Mouse (Mus musculus) embryonic facial prominence, embryonic 12.5 days (tissue): ENCODE results near the gene Pramef12. TPM values are rescaled to one million over a fixed set of nuclear protein-coding genes. Genes with fewer than 3 reads are reported as not detected.
"Not testable (repeated sequence)": the region's sequence is repeated elsewhere in the genome, so short reads cannot be mapped to it uniquely, and the experiment has no call there.

Experiments
- ATAC-seq: fragments of 200-750 bp; cut with Nextera tagmentation; 2 replicates; pipeline ENCODE4 v1.8.0; 2017; ENCODE audit not compliant: insufficient number of reproducible peaks, insufficient read depth, low FRiP score, low TSS enrichment
- H3K27ac ChIP-seq: fragments of 300-500 bp; sonication (generic); 2 replicates; pipeline ENCODE4 v1.5.1; 2016; ENCODE audit warnings: mild to moderate bottlenecking
- H3K27me3 ChIP-seq: fragments of 300-500 bp; sonication (generic); 2 replicates; pipeline ENCODE4 v1.6.1; 2016; ENCODE audit warnings: mild to moderate bottlenecking, moderate library complexity
- H3K36me3 ChIP-seq: fragments of 300-500 bp; sonication (generic); 2 replicates; pipeline ENCODE4 v1.6.1; 2016; ENCODE audit warnings: mild to moderate bottlenecking
- H3K4me1 ChIP-seq: fragments of 300-500 bp; sonication (generic); 2 replicates; pipeline ENCODE4 v1.6.1; 2016
- H3K4me2 ChIP-seq: fragments of 300-500 bp; sonication (generic); replicated peaks from 2 replicates; pipeline ENCODE4 v1.6.1; 2016; ENCODE audit warnings: mild to moderate bottlenecking, moderate library complexity
- H3K4me3 ChIP-seq: fragments of 300-500 bp; sonication (generic); 2 replicates; pipeline ENCODE4 v1.5.1; 2016; ENCODE audit warnings: mild to moderate bottlenecking
- H3K9ac ChIP-seq: fragments of 300-500 bp; sonication (generic); 2 replicates; pipeline ENCODE4 v1.6.1; 2016; ENCODE audit warnings: mild to moderate bottlenecking, moderate library complexity
- H3K9me3 ChIP-seq: fragments of 300-500 bp; sonication (generic); 2 replicates; pipeline ENCODE4 v1.6.1; 2016; ENCODE audit warnings: mild to moderate bottlenecking, moderate library complexity
- WGBS: fragments of 180-500 bp; shearing (Covaris S2); methylation state at CpG from one replicate; pipeline ENCODE4 v1.1.7; 2016; 5-methylcytosine and 5-hydroxymethylcytosine counted together
- polyA plus RNA-seq: library from polyadenylated mRNA; unstranded; fragments of >200 nt; fragmentation: Nextera tagmentation; extraction: Ambion mirVana; gene quantifications from 2 replicates; pipeline ENCODE4 v1.2.1, GENCODE M21; 2016

Gene Pramef12
- polyA plus RNA-seq, 1 experiment from 2014 or later: not detected

DNA sequence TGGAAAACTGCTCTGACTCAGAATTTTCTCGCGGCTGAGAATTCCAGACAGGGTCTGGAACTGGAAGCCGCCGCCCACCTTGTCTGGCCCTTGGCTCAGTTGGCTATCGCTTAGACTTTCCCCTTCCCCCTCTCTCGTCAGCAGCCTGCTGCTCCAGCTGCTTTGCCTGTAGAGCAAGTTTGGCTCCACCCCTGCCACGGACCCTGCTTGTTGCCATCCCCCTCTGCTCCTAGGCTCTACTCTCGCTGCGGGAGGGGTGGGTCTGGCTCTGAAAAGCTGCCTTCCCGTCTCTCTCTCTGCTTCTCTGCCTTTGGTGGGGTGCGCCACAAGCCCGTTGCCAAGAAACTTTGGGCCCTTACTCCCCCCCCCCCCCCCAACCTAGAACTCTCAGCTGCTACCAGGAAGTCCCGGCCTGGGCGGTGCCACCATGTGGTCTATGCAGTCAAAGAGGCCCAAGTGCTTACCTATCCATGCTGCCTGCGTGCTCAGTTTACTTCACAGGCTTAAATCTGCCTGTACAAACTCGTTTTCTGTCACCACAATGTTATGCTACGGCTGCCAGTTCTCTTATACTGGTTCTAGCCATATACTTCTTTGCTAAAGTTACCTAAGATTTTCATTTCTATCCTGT is 3.7 kb downstream of the Pramef12 start:
- H3K36me3 ChIP-seq: no peaks in the 10 kb centered on the region
- H3K9ac ChIP-seq: no peak overlapping the region
- H3K4me1 ChIP-seq: no peaks in the 10 kb centered on the region
- H3K27me3 ChIP-seq: no peaks in the 10 kb centered on the region
- H3K4me3 ChIP-seq: peak overlapping the region; percentile 28
- 8% methylated on average over 17 of the region's 17 CpGs for WGBS
- peak; percentile 76 for ATAC-seq
- H3K9me3 ChIP-seq: no peaks in the 10 kb centered on the region
- peak overlapping the region; percentile 46 for H3K4me2 ChIP-seq
- H3K27ac ChIP-seq: peak overlapping the region; percentile 57; the same call in 1 of the 2 replicates

DNA sequence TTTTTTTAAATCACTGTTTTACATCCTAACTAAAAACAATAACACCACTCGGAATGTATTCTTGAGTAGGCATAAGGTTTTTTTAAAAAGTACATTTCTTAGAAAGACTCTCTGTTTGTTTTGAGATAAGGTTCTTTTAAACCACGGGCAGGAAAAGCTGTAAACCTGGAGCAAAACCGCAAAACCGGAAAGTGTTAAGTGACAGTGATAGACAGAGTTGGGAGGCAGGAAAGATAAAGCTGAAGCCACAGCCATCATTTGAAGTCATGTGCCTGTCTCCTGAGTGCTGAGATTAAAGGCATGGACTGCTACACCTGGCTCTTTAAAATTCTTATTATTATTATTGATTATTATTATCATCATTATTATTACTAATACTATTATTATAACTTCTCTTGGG is 5.6 kb downstream of the Pramef12 start:
- Histone ChIP-seq H3K4me2 (no peak overlapping the region), H3K9ac (no peak overlapping the region), H3K4me1 (no peaks in the 10 kb centered on the region), H3K36me3 (no peaks in the 10 kb centered on the region), H3K27ac (no peak overlapping the region), H3K4me3 (no peak overlapping the region), H3K27me3 (no peaks in the 10 kb centered on the region), H3K9me3 (no peaks in the 10 kb centered on the region)
- WGBS: 68% methylated on average over 4 of the region's 4 CpGs
- no peak for ATAC-seq

DNA sequence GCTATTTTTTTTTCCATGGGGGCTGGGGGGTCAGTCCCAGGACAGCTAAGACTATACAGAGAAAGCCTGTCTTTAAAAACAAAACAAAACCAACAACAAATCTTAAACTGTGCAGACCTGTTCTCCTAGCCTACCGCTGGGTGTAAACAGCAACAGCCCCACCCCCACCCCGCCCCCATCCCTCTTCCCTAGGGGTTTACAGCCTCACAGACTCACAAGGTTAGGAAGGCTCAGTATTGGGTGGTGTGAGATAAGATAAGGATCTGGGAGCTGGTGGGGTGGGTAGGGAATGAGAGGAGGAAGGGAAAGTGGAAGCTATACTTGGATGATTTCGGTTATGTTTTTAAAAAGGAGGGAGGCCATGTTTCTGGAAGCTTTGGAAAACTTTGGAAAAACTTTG is 11.9 kb downstream of the Pramef12 start:
- 29% methylated on average over 3 of the region's 3 CpGs for WGBS
- no peaks in the 10 kb centered on the region for H3K36me3 ChIP-seq

DNA sequence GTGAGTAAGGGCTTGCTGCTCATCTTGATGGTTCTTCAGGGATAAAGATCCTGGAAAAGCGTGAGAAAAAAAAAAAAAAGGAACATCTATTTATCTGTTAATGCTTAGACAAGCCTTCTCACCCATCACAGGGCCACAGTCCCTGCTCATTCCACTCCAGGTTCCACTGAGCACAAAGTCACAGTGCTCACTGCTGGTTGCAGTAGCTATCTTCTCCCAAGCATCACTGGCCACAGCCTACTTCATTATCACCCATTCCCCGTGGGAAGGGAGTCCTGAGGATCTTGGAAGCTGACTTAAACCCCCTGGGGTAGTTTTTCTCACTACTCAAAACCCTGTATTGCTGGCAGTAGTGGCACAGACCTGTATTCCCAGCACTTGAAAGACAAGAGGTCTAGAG is 30.4 kb downstream of the Pramef12 start, which contains the start of gene Pramef20:
Gene Pramef20, minus strand, starts transcription at position 23 of the 400 bp plus-strand sequence.
- H3K4me2 ChIP-seq: no peak within 1 kb of the TSS
- 62% methylated on average over 2 of the region's 2 CpGs for WGBS
- H3K27ac ChIP-seq: no peak within 1 kb of the TSS
- no peaks in the 10 kb centered on the region for H3K27me3 ChIP-seq
- H3K4me3 ChIP-seq: no peak within 1 kb of the TSS
- no peak for ATAC-seq
- H3K9me3 ChIP-seq: peaks cover 4% of the 10 kb centered on the region; the same call in 1 of the 2 replicates
- no peaks in the 10 kb centered on the region for H3K36me3 ChIP-seq
- no peak within 1 kb of the TSS for H3K9ac ChIP-seq
- H3K4me1 ChIP-seq: no peaks in the 10 kb centered on the region

More for the DNA sequence above, 11.9 kb downstream of the Pramef12 start:
- ATAC-seq: no peak
- H3K27me3 ChIP-seq: no peaks in the 10 kb centered on the region
- H3K4me2 ChIP-seq: no peak overlapping the region
- no peak overlapping the region for H3K4me3 ChIP-seq
- no peak overlapping the region for H3K9ac ChIP-seq
- no peaks in the 10 kb centered on the region for H3K4me1 ChIP-seq
- peaks cover 6% of the 10 kb centered on the region; the same call in 1 of the 2 replicates for H3K9me3 ChIP-seq
- no peak overlapping the region for H3K27ac ChIP-seq

DNA sequence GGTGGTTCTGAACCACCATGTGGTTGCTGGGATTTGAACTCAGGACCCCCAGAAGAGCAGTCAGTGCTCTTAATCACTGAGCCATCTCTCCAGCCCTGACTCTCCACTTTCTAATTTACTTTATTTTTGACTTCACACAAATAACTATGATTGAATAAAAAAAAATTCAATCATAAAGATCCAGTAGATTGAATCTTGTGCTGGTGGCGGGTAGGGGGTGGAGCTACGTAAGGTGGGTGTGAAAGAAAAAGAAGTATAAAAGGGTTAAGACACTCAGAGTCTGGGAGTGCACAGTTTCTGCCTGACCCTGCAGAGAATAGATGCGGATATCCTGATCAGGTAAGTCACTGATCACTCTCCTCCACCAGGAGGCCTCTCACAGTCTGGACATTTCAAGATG is 50.6 kb downstream of the Pramef12 start, which contains the start of gene Gm13119:
Gene Gm13119, plus strand, starts transcription at position 301 of the 400 bp plus-strand sequence.
- ATAC-seq: not testable (repeated sequence)
- 84% methylated on average over 3 of the region's 3 CpGs for WGBS

More for the DNA sequence above, 50.6 kb downstream of the Pramef12 start, which contains the start of gene Gm13119:
- H3K9me3 ChIP-seq, H3K4me2 ChIP-seq, H3K4me3 ChIP-seq, H3K9ac ChIP-seq, H3K4me1 ChIP-seq, H3K36me3 ChIP-seq, H3K27me3 ChIP-seq, H3K27ac ChIP-seq: not testable (repeated sequence)

Other genes with a start within 250 kb of the Pramef12 start
- gene Oog3, start 245.8 kb downstream of the Pramef12 start, polyA plus RNA-seq: not detected in 2 replicates
- gene Oog2, start 217.7 kb downstream of the Pramef12 start, polyA plus RNA-seq: not detected in 2 replicates
- not detected in 2 replicates for gene C87977, start 195.1 kb downstream of the Pramef12 start, polyA plus RNA-seq
- gene Pramel5, start 128.0 kb downstream of the Pramef12 start, polyA plus RNA-seq: not detected in 2 replicates
- not detected in 2 replicates for gene Gm13128, start 78.2 kb downstream of the Pramef12 start, polyA plus RNA-seq
- gene Gm13119, start 50.5 kb downstream of the Pramef12 start, polyA plus RNA-seq: not detected in 2 replicates
- not detected in 2 replicates for gene Pramef20, start 30.5 kb downstream of the Pramef12 start, polyA plus RNA-seq
- not detected in 2 replicates for gene 1700012P22Rik, start 30.3 kb upstream of the Pramef12 start, polyA plus RNA-seq
- not detected in 2 replicates for gene Gm9944, start 44.9 kb upstream of the Pramef12 start, polyA plus RNA-seq
- not detected in 2 replicates for gene Aadacl3, start 55.3 kb upstream of the Pramef12 start, polyA plus RNA-seq
- not detected in 2 replicates for gene 9430007A20Rik, start 111.4 kb upstream of the Pramef12 start, polyA plus RNA-seq
- gene Gm13124, start 156.7 kb upstream of the Pramef12 start, polyA plus RNA-seq: not detected in 2 replicates
- not detected in 2 replicates for gene Aadacl4, start 205.2 kb upstream of the Pramef12 start, polyA plus RNA-seq